In genomic region chr4:91310801-91311200, GRCm38 (mm10) we compare ENCODE assay signal across 28 mouse cellular contexts.
"Had no signal": no experiment of that assay in that cellular context is flagged by ENCODE, and none has a peak within 500 bp of the region (broad histone marks: within the 10 kb centered on the region; RNA-seq: fewer than 3 reads in every experiment).

No protein-coding gene starts in this region.

- H3K27ac ChIP-seq: heart, adult 2 months; heart, embryonic 13.5 days; heart, embryonic 15.5 days; hindbrain, embryonic 13.5 days; hindbrain, embryonic 15.5 days; hindbrain, postnatal 0 days; kidney, embryonic 15.5 days; kidney, postnatal 0 days; limb, embryonic 13.5 days; limb, embryonic 15.5 days; liver, embryonic 12.5 days; liver, embryonic 14.5 days had no signal

- DNase-seq: gastrocnemius, postnatal 14 days; gastrocnemius, postnatal 36 days; heart, adult 11 months; heart, adult 2 months; heart, postnatal 14 days; heart, postnatal 36 days; kidney, adult 11 months; kidney, adult 2 months; kidney, adult 9 months; kidney, postnatal 14 days; kidney, postnatal 36 days; layer of hippocampus, adult 9-11 months; layer of hippocampus, postnatal 36 days; left cerebral cortex, postnatal 4 days; lung, adult 18-20 months had no signal

- H3K9ac ChIP-seq: heart, embryonic 13.5 days; heart, embryonic 15.5 days; hindbrain, embryonic 13.5 days; hindbrain, embryonic 15.5 days; kidney, embryonic 15.5 days; limb, embryonic 13.5 days; limb, embryonic 15.5 days; liver, embryonic 12.5 days; liver, embryonic 14.5 days had no signal

- H3K27me3 ChIP-seq: heart, embryonic 13.5 days; heart, embryonic 15.5 days; hindbrain, embryonic 13.5 days; hindbrain, embryonic 15.5 days; kidney, embryonic 15.5 days; limb, embryonic 13.5 days; limb, embryonic 15.5 days; liver, embryonic 12.5 days had no signal

- H3K4me2 ChIP-seq: heart, embryonic 11.5 days; heart, embryonic 13.5 days; heart, embryonic 15.5 days; hindbrain, embryonic 13.5 days; hindbrain, embryonic 15.5 days; kidney, embryonic 15.5 days; limb, embryonic 13.5 days; limb, embryonic 15.5 days; liver, embryonic 12.5 days had no signal

- H3K4me3 ChIP-seq: heart, adult 2 months; heart, embryonic 13.5 days; heart, embryonic 15.5 days; hindbrain, embryonic 13.5 days; hindbrain, embryonic 15.5 days; kidney, embryonic 15.5 days; limb, embryonic 13.5 days; limb, embryonic 15.5 days; liver, embryonic 12.5 days had no signal

- ATAC-seq: hindbrain, postnatal 0 days; intestine, embryonic 16.5 days; liver, embryonic 12.5 days had no signal

- H3K9me3 ChIP-seq: heart, embryonic 13.5 days; heart, embryonic 15.5 days; hindbrain, embryonic 13.5 days; hindbrain, embryonic 15.5 days; kidney, embryonic 15.5 days; limb, embryonic 13.5 days; limb, embryonic 15.5 days; liver, embryonic 12.5 days had no signal

- H3K36me3 ChIP-seq: heart, embryonic 13.5 days; heart, embryonic 15.5 days; kidney, embryonic 15.5 days; limb, embryonic 13.5 days; limb, embryonic 15.5 days; liver, embryonic 12.5 days had no signal

- H3K4me1 ChIP-seq: heart, embryonic 15.5 days; kidney, embryonic 15.5 days; limb, embryonic 13.5 days; limb, embryonic 15.5 days; liver, embryonic 12.5 days had no signal
